Mouse (Mus musculus) C2C12 (cell line): ENCODE data around the gene Nup85. TPM values are rescaled to one million over a fixed set of nuclear protein-coding genes. Genes with fewer than 3 reads are reported as not detected.

Source experiments
- H3K27me3 ChIP-seq: one replicate; pipeline ENCODE4 v1.6.1; 2011; ENCODE audit not compliant: control insufficient read depth, insufficient read depth, insufficient read length
- H3K36me3 ChIP-seq: one replicate; pipeline ENCODE4 v1.6.1; 2011; ENCODE audit not compliant: control insufficient read depth, insufficient read depth
- H3K4me3 ChIP-seq: one replicate; pipeline ENCODE4 v1.5.1; 2011; ENCODE audit warnings: mild to moderate bottlenecking, control low read depth; ENCODE audit not compliant: poor library complexity, insufficient read depth, severe bottlenecking
- H3K79me2 ChIP-seq: one replicate; pipeline ENCODE4 v1.6.1; 2011; ENCODE audit not compliant: control insufficient read depth, insufficient read depth
- H3K79me3 ChIP-seq: one replicate; pipeline ENCODE4 v1.6.1; 2011; ENCODE audit warnings: low read depth, control low read depth
- H3ac ChIP-seq: one replicate; pipeline ENCODE3; 2011; ENCODE audit warnings: low read depth; ENCODE audit not compliant: control insufficient read depth, insufficient read length
- CEBPB ChIP-seq: IDR thresholded peaks from one replicate; pipeline ENCODE4 v1.6.1; 2011; ENCODE audit warnings: low read depth, mild to moderate bottlenecking, control low read depth, moderate library complexity
- CTCF ChIP-seq: IDR thresholded peaks from one replicate; pipeline ENCODE4 v1.5.1; 2011; ENCODE audit not compliant: control insufficient read depth, insufficient read depth, insufficient read length
- FOSL1 ChIP-seq: IDR thresholded peaks from one replicate; pipeline ENCODE4 v1.8.0; 2011; ENCODE audit warnings: mild to moderate bottlenecking, low read length; ENCODE audit not compliant: poor library complexity, insufficient read depth, severe bottlenecking
- MAX ChIP-seq: IDR thresholded peaks from one replicate; pipeline ENCODE4 v1.6.1; 2011; ENCODE audit warnings: mild to moderate bottlenecking, control low read depth
- MYOD1 ChIP-seq: IDR thresholded peaks from one replicate; pipeline ENCODE4 v1.6.1; 2011; ENCODE audit warnings: low read depth; ENCODE audit not compliant: control insufficient read depth, insufficient read length
- MYOG ChIP-seq: IDR thresholded peaks from one replicate; pipeline ENCODE4 v1.6.1; 2011; ENCODE audit not compliant: control insufficient read depth, insufficient read length; ENCODE audit errors: extremely low read depth
- USF1 ChIP-seq: IDR thresholded peaks from one replicate; pipeline ENCODE4 v1.6.1; 2011; ENCODE audit warnings: low read depth, mild to moderate bottlenecking, control low read depth, moderate library complexity
- polyA plus RNA-seq: library from polyadenylated mRNA; unstranded; fragments of >200 nt; fragmentation: generic; extraction: Trizol; gene quantifications from one replicate; pipeline ENCODE4 v1.2.1, GENCODE M21; 2012; ENCODE audit warnings: missing spikeins

Nup85 gene
- polyA plus RNA-seq, 1 experiment: 110 TPM

DNA sequence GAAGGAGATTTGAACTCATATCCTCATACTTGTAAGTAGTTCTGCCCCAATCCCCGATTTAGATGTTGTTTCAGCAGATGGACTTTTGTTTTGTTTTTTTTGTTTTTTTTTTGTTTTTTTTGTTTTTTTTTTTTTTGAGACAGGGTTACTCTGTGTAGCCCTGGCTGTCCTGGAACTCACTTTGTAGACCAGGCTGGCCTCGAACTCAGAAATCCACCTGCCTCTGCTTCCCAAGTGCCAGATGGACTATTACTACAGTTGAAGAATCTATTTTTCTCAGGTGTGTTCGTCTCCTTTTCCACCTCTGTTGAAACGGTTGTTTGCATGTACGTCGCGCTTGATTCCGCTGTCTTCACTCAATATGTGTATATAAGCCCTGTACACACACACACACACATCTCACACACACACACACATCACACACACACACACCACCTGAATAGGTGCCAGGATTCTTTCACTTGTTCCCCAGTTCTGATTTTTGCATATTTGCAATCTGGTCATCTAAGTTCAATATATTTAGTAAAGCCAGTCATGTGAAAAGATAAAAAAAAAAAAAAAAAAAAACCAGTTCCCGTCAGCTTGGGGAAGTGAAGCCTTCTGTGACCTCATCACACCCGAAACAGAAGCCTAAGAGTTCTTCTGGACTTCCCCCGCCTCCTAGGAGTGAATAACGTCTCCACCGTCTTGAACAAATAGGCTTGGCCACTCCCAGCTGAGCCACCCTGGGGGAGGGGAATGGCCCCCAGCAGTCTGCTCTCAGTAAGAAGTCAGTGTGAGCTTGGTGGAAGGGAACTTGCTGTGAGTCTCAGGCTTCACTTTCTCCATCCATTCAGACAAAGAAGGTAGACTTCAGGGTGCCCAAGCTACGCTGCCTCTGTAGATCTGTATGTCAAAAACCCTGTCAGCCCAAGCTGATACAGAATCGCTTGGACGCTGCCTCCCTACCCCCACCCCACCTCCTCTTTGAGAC lies 66.6 kb downstream of the Nup85 start:
- Histone ChIP-seq H3ac (no peak overlapping the region), H3K79me2 (peaks cover 7% of the 10 kb centered on the region), H3K27me3 (no peaks in the 10 kb centered on the region), H3K79me3 (no peaks in the 10 kb centered on the region), H3K4me3 (no peak overlapping the region), H3K36me3 (no peaks in the 10 kb centered on the region)
- TF ChIP-seq MAX: no peak
- TF ChIP-seq MYOD1: no peak
- TF ChIP-seq USF1: no peak
- TF ChIP-seq CEBPB: no peak
- TF ChIP-seq FOSL1: no peak
- no peak for TF ChIP-seq CTCF
- no peak for TF ChIP-seq MYOG

DNA sequence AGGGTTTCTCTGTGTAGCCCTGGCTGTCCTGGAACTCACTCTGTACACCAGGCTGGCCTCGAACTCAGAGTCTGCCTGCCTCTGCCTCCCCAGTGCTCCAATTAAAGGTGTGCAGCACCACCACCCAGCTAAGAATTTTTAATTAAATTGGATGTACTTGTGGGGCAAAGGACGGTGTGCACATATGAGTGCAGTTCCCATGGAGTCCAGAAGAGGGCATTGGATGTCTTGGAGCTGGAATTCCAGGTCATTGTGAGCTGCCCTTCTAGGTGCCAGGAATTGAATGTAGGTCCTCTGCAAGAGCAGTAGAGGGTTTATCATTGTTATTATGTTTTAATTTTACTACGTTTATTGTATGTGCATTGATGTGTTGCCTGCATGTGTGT lies 67.3 kb downstream of the Nup85 start:
- no peaks in the 10 kb centered on the region for H3K27me3 ChIP-seq
- H3K36me3 ChIP-seq: no peaks in the 10 kb centered on the region

DNA sequence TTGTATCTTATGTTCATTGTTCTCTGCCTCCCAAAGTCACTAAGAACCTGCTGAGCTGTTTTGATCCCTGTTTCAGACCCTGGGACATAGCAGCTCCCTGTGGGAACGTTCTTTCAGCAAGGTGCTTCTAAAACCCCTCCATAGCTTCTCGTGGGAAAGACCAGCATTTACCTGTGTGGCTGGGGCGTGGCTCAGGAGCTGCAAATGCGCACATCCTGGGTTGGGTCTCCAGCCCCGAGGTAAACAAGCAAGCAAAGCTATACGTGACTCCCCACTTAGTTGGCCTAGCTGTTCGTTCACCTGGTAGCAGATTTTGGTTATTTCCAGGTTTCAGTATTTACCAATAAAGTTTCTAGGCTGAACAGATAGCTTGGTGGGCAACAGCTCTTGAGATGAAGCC lies 68.0 kb downstream of the Nup85 start:
- H3K79me3 ChIP-seq: no peaks in the 10 kb centered on the region
- H3ac ChIP-seq: no peak overlapping the region
- H3K4me3 ChIP-seq: no peak overlapping the region
- H3K79me2 ChIP-seq: peaks cover 2% of the 10 kb centered on the region
- TF ChIP-seq CTCF: no peak
- TF ChIP-seq CEBPB: no peak
- TF ChIP-seq FOSL1: no peak
- no peak for TF ChIP-seq MYOD1
- TF ChIP-seq USF1: no peak
- TF ChIP-seq MYOG: no peak
- no peak for TF ChIP-seq MAX
- no peaks in the 10 kb centered on the region for H3K36me3 ChIP-seq
- H3K27me3 ChIP-seq: no peaks in the 10 kb centered on the region

More for the DNA sequence above, 67.3 kb downstream of the Nup85 start:
- H3ac ChIP-seq: no peak overlapping the region
- no peak overlapping the region for H3K4me3 ChIP-seq
- TF ChIP-seq MAX (no peak), CTCF (peak; percentile 55), FOSL1 (no peak), MYOG (no peak), USF1 (no peak)
- H3K79me2 ChIP-seq: peaks cover 7% of the 10 kb centered on the region
- H3K79me3 ChIP-seq: no peaks in the 10 kb centered on the region

DNA sequence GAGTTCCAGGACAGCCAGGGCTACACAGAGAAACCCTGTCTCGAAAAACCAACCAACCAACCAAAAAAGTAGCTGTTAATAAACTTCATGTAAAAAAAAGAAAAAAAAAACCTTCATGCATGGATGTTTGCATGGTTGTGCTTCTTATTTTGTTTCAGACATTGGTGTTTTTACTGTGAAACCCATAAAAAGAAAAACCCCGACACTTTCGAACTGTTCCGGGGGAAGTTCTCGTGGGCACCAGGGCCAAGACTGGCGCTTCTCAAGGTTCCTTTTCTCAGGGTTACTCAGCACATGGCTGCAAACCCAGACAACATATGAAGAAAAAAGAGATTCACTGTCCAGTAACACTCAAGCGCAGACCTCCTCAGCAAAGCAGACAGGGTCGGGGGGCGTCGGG lies 68.6 kb downstream of the Nup85 start:
- H3K36me3 ChIP-seq: no peaks in the 10 kb centered on the region
- no peak overlapping the region for H3ac ChIP-seq
- TF ChIP-seq MYOD1 (no peak), FOSL1 (no peak), USF1 (no peak), CTCF (no peak), MAX (no peak), MYOG (no peak), CEBPB (no peak)
- no peak overlapping the region for H3K4me3 ChIP-seq
- H3K79me3 ChIP-seq: no peaks in the 10 kb centered on the region
- no peaks in the 10 kb centered on the region for H3K27me3 ChIP-seq
- no peaks in the 10 kb centered on the region for H3K79me2 ChIP-seq

Other genes starting within 250 kb of the Nup85 start
- gene Ush1g, start 242.4 kb upstream of the Nup85 start, polyA plus RNA-seq: 0.01 TPM
- not detected for gene Otop3, start 229.7 kb upstream of the Nup85 start, polyA plus RNA-seq
- 14.4 TPM for gene Hid1, start 196.7 kb upstream of the Nup85 start, polyA plus RNA-seq
- 23.2 TPM for gene Cdr2l, start 182.5 kb upstream of the Nup85 start, polyA plus RNA-seq
- 186 TPM for gene Mrpl58, start 160.7 kb upstream of the Nup85 start, polyA plus RNA-seq
- gene Atp5h, start 144.5 kb upstream of the Nup85 start, polyA plus RNA-seq: 530 TPM
- 26.7 TPM for gene Kctd2, start 144.3 kb upstream of the Nup85 start, polyA plus RNA-seq
- not detected for gene Trim80, start 123.9 kb upstream of the Nup85 start, polyA plus RNA-seq
- gene Slc16a5, start 102.0 kb upstream of the Nup85 start, polyA plus RNA-seq: 0.07 TPM
- gene Armc7, start 88.8 kb upstream of the Nup85 start, polyA plus RNA-seq: 5.4 TPM
- 109 TPM for gene Nt5c, start 72.6 kb upstream of the Nup85 start, polyA plus RNA-seq
- gene Jpt1, start 50.0 kb upstream of the Nup85 start, polyA plus RNA-seq: 320 TPM
- gene Sumo2, start 28.2 kb upstream of the Nup85 start, polyA plus RNA-seq: 384 TPM
- 79.7 TPM for gene Mrps7, start 39.5 kb downstream of the Nup85 start, polyA plus RNA-seq
- gene Gga3, start 39.6 kb downstream of the Nup85 start, polyA plus RNA-seq: 16.0 TPM
- 13.4 TPM for gene Mif4gd, start 48.5 kb downstream of the Nup85 start, polyA plus RNA-seq
- gene Slc25a19, start 63.9 kb downstream of the Nup85 start, polyA plus RNA-seq: 13.7 TPM
- gene Grb2, start 144.2 kb downstream of the Nup85 start, polyA plus RNA-seq: 45.0 TPM
- gene Tmem94, start 201.0 kb downstream of the Nup85 start, polyA plus RNA-seq: 14.3 TPM
- gene Caskin2, start 249.2 kb downstream of the Nup85 start, polyA plus RNA-seq: 7.3 TPM